Mouse (Mus musculus) c-Kit-negative CD71-positive TER-119-positive erythroid progenitor cells, embryonic 14.5 days (primary cell): Measurements from ENCODE around the gene Medag.

ENCODE experiments used
- DNase-seq: peaks from one replicate; pipeline ENCODE4 v3.0.0-alpha.2; 2013; ENCODE audit warnings: low read depth, low spot score

The Medag gene

DNA sequence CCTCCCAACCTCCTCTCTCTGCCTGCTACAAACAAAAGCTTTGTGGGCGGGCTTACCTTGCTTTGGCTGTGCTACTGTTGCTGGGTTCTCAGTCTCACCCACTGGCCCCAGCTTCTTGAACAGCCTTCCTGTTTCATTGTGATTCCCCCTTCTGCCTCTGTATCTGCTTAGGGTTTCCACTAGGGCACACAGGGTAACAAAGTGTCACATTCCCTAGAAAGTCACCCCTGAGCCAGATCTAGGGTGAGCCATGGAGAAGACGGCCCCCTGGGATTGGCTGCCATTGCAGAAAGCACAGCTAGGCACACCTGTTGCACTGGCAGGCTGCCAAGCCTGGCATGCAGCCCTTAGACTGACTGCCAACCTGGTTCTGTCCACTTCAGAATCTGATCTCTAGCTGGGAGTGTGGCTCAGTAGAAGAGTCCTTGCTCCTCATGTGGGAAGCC, 17.3 kb downstream of the Medag start:
- no peak for DNase-seq

DNA sequence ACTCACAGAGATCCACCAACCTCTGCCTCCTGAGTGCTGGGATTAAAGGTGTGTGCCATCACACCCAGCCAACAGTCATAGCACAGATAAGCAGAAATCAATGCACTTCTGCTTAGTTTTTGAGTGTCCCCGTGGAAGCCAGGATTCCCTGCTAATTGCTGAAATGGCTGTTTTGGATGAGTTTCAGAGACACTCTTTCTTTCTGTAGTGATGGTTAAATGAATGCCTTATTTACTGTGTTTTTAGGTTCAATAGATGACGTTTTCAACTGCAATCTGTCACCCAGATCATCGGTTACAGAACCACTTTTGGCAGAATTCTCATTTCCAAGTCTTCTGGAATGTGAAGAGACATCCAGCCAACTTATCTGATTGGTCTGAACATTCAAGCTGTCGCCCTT, 18.0 kb downstream of the Medag start:
- DNase-seq: no peak

DNA sequence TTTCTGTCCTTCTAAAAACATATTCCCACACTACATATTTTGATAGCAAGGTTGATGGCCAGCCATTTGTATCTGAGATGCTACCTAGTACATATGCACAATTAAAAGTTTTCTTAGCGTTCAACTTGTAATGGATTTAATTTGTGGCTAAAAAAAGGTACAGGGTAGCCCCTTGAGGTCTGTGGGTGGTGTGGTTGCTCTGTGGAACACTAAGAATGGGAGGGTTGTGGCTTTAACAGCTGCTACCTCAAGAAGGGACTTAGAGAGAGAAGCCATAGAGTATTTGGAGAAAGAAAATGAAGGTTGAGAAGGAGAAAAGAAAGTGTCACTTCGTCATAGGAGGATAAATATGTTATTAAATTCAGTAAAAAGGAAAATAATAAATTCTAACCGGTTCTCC, 19.4 kb downstream of the Medag start:
- DNase-seq: no peak

DNA sequence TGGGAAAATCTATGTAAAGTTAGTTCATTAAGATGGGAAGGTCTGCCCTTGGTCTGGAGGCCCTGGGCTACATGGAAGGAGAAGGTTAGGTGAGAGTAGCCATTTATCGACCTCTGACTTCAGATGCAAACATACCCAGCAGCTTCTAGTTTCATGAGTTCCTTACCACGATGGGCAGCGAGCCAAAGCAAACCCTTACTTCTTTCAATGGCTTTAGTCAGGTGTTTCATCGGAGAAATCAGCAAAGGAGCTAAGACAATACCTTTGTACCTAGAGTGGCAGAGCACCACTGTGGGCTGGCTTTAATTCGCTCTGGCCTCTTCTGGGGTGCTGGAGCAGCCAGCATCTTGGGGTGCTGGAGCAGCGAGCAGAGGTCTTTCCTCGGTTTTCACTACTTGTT, 22.1 kb downstream of the Medag start:
- no peak for DNase-seq

DNA sequence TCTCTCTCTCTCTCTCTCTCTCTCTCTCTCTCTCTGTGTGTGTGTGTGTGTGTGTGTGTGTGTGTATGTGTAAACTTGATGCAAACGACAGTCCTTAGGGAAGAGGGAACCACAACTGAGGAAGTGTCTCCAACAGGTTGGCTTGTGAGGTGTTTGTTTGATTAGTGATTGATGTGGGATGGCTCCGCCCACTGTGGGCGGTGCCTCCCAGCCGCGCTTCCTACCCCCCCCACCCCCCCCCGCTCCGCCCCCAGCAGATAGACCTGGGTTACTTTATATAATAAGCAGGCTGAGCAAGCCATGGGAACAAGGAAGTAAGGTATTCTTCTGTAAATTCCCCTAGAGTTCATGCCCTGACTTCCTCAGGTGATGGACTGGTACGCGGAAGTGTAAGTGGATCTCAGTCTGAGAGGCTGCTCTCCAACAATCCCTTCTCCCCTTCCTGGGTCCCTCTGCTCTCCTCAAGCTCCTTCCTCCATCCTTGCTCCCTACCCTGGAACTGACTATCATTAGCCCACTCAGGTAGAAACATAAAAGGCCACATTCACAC, 22.7 kb downstream of the Medag start:
- no peak for DNase-seq

DNA sequence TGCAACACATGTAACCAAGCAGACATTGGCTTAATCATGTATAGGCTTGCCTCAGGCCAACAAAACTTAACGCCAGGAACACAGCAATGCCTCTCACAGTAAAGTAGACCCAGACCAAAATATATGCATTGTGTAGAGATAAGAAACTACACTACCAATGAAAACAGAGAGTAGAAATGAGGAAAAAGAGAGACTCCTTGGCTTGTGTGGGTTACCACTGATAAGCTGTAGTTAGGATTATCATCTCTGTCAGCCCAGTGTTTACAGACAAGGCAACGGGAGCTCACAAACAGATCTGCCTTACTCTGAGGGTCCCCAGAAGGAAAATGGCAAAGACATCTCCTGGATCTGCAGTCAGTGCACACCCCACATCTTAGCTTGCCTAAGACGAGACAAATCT, 25.0 kb downstream of the Medag start:
- no peak for DNase-seq

DNA sequence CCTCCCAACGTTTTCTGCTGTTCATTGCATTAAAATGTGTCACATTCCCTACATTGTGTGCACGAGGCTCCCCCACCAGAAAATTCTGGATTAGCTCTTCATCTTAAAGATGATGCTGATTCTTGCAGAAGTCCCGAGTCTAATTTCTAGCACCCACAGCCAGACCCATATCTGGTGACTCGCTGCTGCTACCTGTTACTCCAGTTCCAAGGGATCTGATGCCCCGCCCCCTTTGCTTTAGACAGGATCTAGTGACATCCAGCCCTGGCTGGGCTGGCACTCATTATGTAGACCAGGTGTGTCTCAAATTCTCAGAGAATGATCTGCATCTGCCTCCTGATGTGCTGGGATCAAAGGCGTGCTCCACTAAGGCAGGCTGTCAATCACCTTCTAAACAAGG, 25.6 kb downstream of the Medag start:
- DNase-seq: no peak

DNA sequence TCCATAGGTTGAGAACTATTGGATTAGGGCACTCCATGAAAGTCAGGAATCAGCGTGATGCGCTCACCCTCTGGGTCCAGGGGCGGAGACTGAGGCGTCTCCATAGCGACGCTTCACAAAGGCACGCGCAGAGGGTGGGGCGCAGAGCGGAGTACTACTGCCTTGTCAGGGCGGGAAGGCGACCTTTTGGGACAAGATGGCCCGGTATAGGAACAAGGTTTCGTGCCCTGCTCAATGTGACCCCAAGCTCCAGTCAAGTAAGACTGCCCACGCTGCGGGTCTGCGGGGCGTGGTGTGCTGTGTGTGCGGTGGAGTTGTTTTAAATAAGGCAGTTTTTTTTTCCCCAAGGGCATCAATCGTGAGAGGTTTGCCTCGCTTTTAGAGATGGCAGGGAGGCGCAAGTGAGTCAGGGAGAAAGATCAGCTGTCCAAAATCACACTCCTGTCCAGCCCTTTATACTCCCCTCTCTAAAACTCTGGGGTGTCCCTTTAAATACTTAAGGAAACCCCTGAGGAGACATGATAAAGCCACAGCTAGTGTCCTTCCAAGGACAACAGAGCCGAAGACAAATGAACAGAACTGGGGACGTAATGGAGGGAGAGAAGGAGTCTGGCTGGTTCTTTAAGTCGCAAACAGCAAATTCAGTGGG, 28.1 kb downstream of the Medag start, which contains the start of gene Tex26:
Gene Tex26, plus strand, starts transcription at position 130 of the 649 bp plus-strand sequence.
- DNase-seq: peak; percentile 26

DNA sequence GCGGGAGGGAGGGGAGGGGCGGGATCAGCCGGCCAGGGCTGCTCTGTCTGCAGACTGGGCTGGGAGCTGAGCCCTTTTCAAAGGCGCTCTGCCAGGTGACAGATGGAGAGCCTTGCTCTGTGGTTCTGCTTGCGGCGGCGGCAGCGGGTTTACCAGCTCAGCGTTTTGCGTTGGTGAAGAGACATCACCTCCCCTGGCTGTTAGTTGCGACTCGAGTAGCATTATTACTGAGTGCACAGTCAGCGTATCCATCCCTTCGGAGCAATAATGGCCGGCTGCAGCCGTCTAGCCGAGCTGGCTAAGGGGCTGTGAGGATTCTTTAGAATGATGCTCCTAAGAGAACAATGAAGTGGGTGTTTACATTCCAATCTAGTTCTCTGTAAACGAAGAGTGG, 28.6 kb downstream of the Medag start:
- no peak for DNase-seq

DNA sequence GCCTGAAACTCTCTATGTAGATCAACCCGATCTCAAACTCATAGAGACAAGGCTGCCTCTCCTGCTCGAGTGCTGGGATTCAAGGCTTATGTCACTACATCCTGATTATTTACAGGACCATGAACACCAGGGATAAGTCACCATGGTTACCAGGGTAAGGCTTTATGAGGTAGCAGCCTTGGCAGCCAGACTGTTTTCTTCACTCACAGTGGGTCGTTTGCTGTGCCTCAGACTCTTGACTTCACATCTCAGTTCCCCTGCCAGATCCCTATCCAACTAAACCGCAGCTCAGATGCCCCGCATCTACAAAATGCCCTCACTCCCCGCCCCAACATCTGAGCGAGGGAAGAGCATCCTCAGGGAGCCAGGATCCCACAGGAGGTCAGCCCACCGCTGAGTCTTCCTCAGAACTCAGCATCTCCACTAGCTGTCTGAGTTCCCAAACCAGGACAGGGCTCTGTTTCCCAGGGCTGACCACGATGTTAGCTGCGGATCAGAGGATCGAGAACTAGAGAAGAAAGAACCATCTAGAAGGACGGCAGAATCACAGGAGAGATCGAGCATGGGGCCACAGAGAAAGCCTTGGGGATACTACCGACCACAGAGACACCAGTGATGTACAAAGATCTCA, 30.2 kb downstream of the Medag start:
- DNase-seq: no peak

DNA sequence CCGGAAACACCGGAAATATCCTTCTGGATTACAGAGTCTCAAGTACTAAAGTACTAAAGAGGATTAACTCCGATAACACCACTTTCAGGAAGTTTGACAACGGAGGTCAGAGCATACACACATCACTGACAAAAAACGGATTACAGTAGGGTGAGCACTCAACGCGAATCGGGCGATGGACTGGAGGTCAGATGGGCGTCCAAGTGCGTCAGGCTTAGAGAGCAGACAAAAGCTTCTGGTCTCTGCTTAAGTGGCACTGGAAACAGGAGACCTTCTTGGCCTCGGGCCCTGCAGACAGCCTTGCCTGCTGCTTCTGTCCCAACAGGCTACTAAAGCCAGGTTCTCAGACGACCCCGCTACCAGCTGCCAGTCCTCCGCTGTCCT, 30.7 kb downstream of the Medag start:
- no peak for DNase-seq

DNA sequence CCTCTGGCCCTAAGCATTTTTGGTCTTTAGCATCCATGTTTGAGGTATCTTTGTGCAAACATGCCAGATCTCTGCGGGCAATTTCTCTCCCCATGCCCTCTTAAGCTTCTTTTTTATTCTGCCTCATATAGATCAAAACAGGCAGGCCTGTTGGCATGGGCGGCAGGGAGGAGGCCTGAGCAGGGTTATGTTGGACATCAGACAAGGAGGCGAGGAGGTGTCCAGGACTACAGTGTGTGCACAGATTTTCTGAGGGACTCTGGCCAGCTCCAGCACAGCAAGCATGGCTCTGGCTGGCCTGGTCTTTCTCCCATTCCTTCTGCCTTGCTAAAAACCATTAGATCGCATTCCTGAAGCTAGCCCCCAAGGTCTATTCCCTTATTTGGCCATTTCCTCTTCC, 32.9 kb downstream of the Medag start:
- DNase-seq: no peak

DNA sequence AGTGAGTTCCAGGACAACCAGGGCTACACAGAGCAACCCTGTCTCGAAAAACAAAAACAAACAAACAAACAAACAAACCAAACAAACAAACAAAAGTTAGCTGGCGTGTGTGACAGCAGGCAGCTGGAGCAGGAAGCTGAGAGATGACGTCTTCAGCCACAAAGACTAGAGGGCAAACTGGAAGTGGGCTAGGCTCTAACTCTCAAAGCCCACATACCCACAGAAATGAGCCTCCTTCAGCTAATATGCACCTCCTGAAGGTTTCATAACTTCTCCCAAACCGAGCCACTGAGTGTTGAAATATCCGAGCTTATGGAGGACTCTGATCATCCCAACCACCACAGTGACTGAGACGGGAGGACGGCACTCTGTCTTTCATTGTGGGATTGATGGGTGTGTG, 34.9 kb downstream of the Medag start:
- no peak for DNase-seq

DNA sequence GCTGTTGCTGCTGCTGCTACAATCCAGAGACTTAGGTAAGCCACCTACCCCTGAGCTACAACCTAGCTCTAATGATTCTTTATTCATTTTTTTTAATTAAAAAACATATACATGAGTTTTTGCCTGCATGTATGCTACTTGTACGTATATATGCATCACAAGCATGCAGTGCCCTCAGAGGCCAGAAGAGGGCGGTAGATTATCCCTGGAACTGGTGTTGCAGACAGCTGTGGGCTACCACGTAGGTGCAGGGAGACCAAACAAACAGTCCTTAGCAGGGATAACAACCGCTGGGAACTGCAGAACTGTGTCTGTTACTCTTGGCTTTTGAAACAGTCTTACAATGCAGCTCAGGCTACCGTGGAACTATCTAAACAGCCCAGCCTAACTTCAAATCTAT, 36.2 kb downstream of the Medag start:
- DNase-seq: no peak

DNA sequence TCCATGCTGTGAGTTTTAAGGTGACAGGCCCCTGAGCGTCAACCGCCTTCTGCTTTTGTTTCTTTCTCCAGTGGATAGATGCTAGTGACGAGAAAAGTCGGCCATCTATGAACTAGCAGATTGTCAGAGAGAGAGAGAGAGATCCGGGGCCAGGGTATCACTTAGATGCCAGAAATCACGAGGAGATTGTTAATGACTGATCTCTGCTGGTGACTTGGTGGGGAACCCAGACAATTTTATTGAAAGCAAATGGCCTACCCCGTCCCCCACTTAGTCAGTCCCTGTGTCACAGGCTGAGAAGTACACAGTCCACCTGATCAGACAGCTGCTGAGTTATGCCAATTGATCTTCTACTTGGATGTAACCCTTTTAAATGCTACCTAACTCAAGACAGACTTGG, 37.9 kb downstream of the Medag start:
- no peak for DNase-seq

DNA sequence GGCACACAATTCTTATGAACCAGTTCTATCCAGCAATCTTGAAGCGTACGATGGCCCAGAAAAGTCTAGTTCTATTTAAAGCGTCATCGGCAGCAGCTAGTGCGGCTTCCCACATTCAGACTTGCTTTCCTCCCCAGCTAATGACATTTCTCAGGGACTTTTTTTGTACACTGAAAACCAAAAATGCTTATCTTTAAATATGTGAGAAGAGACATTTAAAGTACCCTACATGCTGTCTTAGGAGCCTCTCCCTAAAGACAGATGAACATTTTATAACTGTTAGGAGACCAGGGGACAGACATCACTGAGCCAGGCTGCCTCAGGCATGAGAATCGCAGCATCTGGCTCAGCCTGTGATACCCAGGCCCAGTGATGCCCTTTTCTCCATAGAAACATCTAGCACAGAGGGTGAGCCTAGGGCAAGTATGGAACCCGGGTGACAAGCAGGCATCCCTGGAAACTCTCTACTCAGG, 39.7 kb downstream of the Medag start:
- no peak for DNase-seq

DNA sequence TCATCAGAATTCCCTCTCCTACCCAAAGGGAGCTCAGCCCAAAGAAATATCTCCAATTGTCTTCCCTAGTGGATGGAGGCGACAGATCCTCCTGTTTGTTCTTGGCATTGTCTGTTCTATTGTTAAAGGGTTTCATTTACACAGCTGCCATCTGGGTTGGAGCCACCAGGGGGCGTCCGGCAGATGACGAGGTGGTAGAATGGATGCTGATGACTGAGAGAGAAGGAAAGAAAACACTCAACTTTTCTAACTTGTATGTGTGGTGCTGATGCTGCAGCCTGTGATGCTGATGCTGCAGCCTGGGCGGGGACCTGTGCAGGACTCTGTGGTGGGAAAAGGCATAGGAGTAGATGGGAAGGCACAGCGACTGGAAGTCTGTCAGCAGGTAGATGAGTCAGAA, 42.7 kb downstream of the Medag start:
- DNase-seq: no peak

DNA sequence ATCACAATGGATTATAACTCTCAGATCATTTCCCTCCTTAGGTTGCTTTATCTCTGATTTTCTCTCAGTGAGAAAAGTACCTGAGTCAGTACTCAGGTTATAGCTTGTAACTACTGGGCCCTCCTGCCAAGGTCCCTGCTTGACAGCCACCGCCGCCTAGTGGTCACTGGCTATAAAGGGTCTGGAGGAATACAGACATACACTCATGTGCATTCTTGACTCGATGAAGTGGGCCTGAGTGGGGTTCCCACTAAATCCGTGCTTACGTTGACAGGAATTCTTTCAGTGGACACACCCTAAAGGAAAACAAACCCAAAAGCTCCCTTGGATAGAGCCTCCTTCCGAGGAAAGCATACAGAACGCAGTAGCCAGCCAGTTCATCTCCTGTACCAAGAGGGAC, 45.0 kb downstream of the Medag start:
- DNase-seq: no peak

DNA sequence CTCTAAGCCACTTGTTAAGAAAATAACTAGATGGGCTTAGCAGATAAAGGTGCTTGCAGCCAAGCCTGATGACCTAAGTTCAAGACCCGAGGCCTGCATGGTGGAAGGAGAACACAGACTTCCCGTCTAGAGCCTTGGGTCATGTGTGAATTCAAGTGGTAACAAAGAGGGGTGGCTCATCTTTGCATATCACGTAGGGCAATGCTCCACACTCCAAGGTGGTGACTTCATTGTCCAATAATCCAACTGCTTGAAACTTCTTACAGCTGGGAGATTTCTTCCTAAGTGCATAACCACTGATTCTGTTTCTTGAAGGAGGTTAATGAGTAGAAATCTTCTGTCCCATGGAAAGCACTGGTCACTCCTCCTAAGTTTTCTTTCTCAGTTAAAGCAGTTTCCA, 50.5 kb downstream of the Medag start:
- DNase-seq: no peak

DNA sequence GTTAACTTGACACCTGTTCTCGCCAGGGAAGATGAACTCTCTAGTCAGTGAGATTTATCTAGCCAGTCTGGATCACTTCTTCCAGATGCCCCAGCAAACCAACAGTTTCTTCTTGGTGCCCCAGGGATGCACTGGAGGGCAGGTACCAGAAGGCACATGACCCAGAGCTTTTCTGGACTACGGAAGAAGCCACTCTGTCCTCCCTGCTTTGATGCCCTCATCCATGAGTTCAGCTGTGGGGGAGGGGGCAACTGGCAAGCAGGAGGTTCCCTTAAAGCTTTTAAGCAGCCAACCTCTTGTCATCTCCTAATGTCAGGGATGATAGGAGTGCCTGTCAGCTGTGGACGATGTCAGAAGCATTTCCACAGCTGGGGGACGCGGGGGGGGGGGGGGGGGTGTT, 53.8 kb downstream of the Medag start:
- no peak for DNase-seq

DNA sequence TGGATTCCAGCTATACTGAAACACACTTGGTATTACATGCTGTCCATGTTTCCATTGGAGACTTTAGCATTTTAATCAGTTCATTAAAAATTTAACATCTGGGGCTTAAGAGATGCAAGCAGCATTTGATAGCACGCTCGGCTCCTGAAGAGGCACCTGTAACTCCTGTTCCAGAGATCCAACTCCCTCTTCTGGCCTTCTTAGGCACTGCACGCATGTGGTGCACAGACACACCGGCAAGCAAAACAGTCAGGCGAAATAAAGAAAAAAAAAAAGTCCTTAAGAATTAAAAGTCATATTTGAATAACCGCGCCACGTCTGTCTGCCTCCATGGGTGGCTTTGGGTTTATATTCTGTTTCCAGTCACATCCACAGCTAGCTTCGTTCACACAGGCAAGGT, 62.6 kb downstream of the Medag start:
- DNase-seq: no peak

DNA sequence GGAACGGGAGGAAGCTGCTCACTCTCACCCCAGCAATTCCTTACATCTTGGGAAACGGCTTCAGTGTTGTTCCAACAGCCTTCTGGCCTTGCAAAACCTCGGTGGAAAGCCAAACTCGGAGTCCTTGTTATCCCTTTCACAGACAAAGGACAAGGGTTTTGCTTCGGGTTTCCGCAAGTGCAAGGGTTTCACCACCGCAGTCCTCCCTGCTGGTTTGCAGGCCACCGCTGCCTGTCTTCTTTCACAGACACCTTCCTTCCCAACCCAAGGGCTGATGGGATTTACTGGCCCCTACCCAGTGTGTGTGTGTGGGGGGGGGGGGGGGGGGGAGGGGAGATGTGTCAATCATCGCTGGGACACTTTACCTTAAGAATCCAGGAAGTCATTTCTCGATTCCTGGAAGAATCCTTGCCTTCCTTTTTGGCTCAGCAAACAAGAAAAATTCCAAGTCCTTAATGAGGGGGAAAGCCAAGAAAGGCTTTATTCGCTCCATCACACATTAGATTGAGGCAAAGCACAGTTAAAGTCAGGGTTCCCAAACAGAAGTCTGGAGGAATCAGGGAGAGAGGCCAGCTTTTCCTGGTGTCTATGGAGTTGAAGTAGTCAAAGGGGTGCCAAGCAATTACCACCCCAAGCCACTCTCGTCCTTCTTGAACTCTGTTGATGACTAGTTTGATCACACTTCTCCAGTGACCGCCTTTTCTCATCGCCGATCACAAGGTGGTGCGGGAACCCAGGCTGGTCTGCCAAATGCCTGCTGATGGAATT, 63.3 kb downstream of the Medag start:
- DNase-seq: no peak
